Mouse (Mus musculus) midbrain, postnatal 0 days (tissue): ENCODE measurements at regions not wholly inside any gene's neighbourhood (a gene's known extent, or its start where the extent isn't known, plus 50 kb on each side); places are given as distances from the start of the nearest gene placed in this dataset.

Experiments
- ATAC-seq: fragments of 200-750 bp; cut with Nextera tagmentation; 2 replicates; pipeline ENCODE4 v1.8.0; 2017; ENCODE audit warnings: moderate number of reproducible peaks, mild to moderate bottlenecking, moderate TSS enrichment, moderate library complexity; ENCODE audit not compliant: low FRiP score
- DNase-seq: peaks from one replicate; pipeline ENCODE4 v3.0.0-alpha.2; 2015; ENCODE audit warnings: low spot score
- H3K27ac ChIP-seq: fragments of 300-500 bp; sonication (generic); 2 replicates; pipeline ENCODE4 v1.5.1; 2014; ENCODE audit warnings: low read depth, mild to moderate bottlenecking, low read length, mixed read lengths
- H3K27me3 ChIP-seq: fragments of 300-500 bp; sonication (generic); 2 replicates; pipeline ENCODE4 v1.6.1; 2014; ENCODE audit warnings: low read length, control low read depth, mixed read lengths; ENCODE audit not compliant: insufficient read depth
- H3K36me3 ChIP-seq: fragments of 300-500 bp; sonication (generic); 2 replicates; pipeline ENCODE4 v1.6.1; 2014; ENCODE audit warnings: low read length, control low read depth, mixed read lengths; ENCODE audit not compliant: insufficient read depth
- H3K4me1 ChIP-seq: fragments of 300-500 bp; sonication (generic); 2 replicates; pipeline ENCODE4 v1.6.1; 2014; ENCODE audit warnings: mild to moderate bottlenecking, control low read depth, antibody characterized with exemption, low read length, mixed read lengths; ENCODE audit not compliant: insufficient read depth
- H3K4me2 ChIP-seq: fragments of 300-500 bp; sonication (generic); 2 replicates; pipeline ENCODE4 v1.6.1; 2014; ENCODE audit warnings: low read depth, mild to moderate bottlenecking, low read length, mixed read lengths; ENCODE audit not compliant: poor library complexity, severe bottlenecking
- H3K4me3 ChIP-seq: fragments of 300-500 bp; sonication (generic); 2 replicates; pipeline ENCODE4 v1.5.1; 2014; ENCODE audit warnings: low read depth, mild to moderate bottlenecking, low read length, moderate library complexity
- H3K9ac ChIP-seq: fragments of 300-500 bp; sonication (generic); replicated peaks from 2 replicates; pipeline ENCODE4 v1.6.1; 2014; ENCODE audit warnings: mild to moderate bottlenecking, low read length, moderate library complexity, mixed read lengths; ENCODE audit not compliant: poor library complexity, severe bottlenecking
- H3K9me3 ChIP-seq: fragments of 300-500 bp; sonication (generic); 2 replicates; pipeline ENCODE4 v1.6.1; 2016; ENCODE audit warnings: low read length, control low read depth
- CTCF ChIP-seq: IDR thresholded peaks from 2 replicates; pipeline ENCODE4 v1.5.1; 2016; ENCODE audit warnings: antibody characterized with exemption, mild to moderate bottlenecking
- WGBS: fragments of 180-500 bp; shearing (Covaris S2); extraction: QIAGEN DNeasy Blood & Tissue Kit; methylation state at CpG from one replicate; pipeline ENCODE4 v1.1.7; 2014; 5-methylcytosine and 5-hydroxymethylcytosine counted together

- Histone ChIP-seq H3K36me3 (no peaks in the 10 kb centered on the region), H3K9ac (no peak overlapping the region), H3K4me1 (no peaks in the 10 kb centered on the region), H3K9me3 (no peaks in the 10 kb centered on the region), H3K27me3 (no peaks in the 10 kb centered on the region), H3K4me3 (no peak overlapping the region), H3K27ac (no peak overlapping the region), H3K4me2 (peak overlapping the region; percentile 3; the same call in 1 of the 2 replicates)
- ATAC-seq (no peak), DNase-seq (peak; percentile 28)
- 29% methylated on average over 16 of the region's 16 CpGs for WGBS
- no peak for TF ChIP-seq CTCF
These were observed 544.7 kb downstream of the Tmem182 start for GRCm38 (mm10) chr1:41349798-41350758.

DNA sequence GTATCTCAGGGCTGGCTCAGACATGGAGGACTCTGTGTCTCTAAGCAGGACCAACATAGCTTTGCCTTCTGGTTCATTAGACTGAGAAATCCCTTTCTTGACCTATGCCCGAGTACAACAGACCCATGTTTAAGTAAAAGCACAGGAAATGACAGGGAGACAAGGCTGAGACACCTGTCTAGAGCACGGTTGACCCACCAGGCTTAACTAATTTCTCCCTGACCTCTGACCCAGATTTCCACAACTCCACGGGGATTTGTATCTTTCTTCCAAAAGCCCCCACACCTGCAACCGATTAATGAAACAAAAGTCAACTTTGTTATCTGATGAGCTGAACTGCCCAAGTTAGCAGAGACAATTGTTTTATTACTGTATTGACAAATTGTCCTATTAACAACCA lies 553.7 kb downstream of the Tmem182 start:
- H3K27ac ChIP-seq, result no peak overlapping the region
- H3K27me3 ChIP-seq, result no peaks in the 10 kb centered on the region
- WGBS, result 14% methylated on average over 4 of the region's 4 CpGs
- no peak overlapping the region for H3K4me2 ChIP-seq
- TF ChIP-seq CTCF, result no peak
- H3K9ac ChIP-seq, result no peak overlapping the region
- DNase-seq (no peak), ATAC-seq (no peak)
- H3K4me3 ChIP-seq, result no peak overlapping the region
- H3K9me3 ChIP-seq, result no peaks in the 10 kb centered on the region
- H3K36me3 ChIP-seq, result no peaks in the 10 kb centered on the region
- H3K4me1 ChIP-seq, result no peaks in the 10 kb centered on the region

- 67% methylated on average over 3 of the region's 3 CpGs for WGBS
- TF ChIP-seq CTCF, result no peak
- H3K27ac ChIP-seq, result no peak overlapping the region
- ATAC-seq (no peak), DNase-seq (peak; percentile 76)
- no peak overlapping the region for H3K9ac ChIP-seq
- no peak overlapping the region for H3K4me2 ChIP-seq
- no peaks in the 10 kb centered on the region for H3K36me3 ChIP-seq
- no peaks in the 10 kb centered on the region for H3K9me3 ChIP-seq
- no peaks in the 10 kb centered on the region for H3K27me3 ChIP-seq
- H3K4me3 ChIP-seq, result no peak overlapping the region
- H3K4me1 ChIP-seq, result no peaks in the 10 kb centered on the region
These were observed 556.1 kb downstream of the Tmem182 start for GRCm38 (mm10) chr1:41361512-41361911.

DNA sequence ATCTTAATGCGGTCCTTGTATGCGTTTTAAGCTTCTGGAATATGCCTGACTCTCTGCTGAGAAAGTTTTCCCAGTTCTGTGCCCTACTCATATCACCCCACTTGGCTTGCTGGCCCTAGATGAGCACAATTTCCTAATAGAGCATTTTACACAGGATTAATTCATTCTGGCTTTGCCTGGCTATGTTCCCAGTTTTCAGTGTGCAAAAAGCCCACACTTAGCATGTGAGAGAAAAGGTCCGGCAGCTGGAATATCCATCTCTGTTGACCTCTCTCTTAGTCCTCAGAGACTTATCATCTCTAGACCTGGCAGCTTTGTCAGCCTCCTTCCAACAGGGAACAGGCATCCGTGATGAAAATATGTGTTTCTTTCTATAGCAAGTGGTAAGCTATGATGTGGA lies 574.6 kb downstream of the Tmem182 start:
- no peak overlapping the region for H3K4me2 ChIP-seq
- H3K9me3 ChIP-seq, result no peaks in the 10 kb centered on the region
- no peak overlapping the region for H3K4me3 ChIP-seq
- no peaks in the 10 kb centered on the region for H3K27me3 ChIP-seq
- no peak for TF ChIP-seq CTCF
- no peaks in the 10 kb centered on the region for H3K36me3 ChIP-seq
- DNase-seq (peak; percentile 67), ATAC-seq (no peak)
- no peak overlapping the region for H3K27ac ChIP-seq
- WGBS, result 50% methylated on average over 4 of the region's 4 CpGs
- no peaks in the 10 kb centered on the region for H3K4me1 ChIP-seq
- H3K9ac ChIP-seq, result no peak overlapping the region

- H3K9ac ChIP-seq, result no peak overlapping the region
- H3K27me3 ChIP-seq, result no peaks in the 10 kb centered on the region
- no peak for ATAC-seq
- WGBS, result 68% methylated on average over 7 of the region's 7 CpGs
- H3K27ac ChIP-seq, result no peak overlapping the region
- no peaks in the 10 kb centered on the region for H3K9me3 ChIP-seq
- no peak overlapping the region for H3K4me2 ChIP-seq
- H3K36me3 ChIP-seq, result no peaks in the 10 kb centered on the region
- no peak for DNase-seq
- H3K4me1 ChIP-seq, result no peaks in the 10 kb centered on the region
- no peak overlapping the region for H3K4me3 ChIP-seq
- TF ChIP-seq CTCF, result no peak
These were observed 576.1 kb downstream of the Tmem182 start for GRCm38 (mm10) chr1:41381487-41381886.

- H3K9ac ChIP-seq, result no peak overlapping the region
- no peak overlapping the region for H3K4me3 ChIP-seq
- no peak overlapping the region for H3K4me2 ChIP-seq
- no peak overlapping the region for H3K27ac ChIP-seq
- no peak for TF ChIP-seq CTCF
- WGBS, result 12% methylated on average over 1 of the region's 1 CpGs
- 0 out of 2 replicates have a peak, but pooled peaks cover under 1% of the 10 kb centered on the region for H3K4me1 ChIP-seq
- no peaks in the 10 kb centered on the region for H3K27me3 ChIP-seq
- DNase-seq (no peak), ATAC-seq (no peak)
- no peaks in the 10 kb centered on the region for H3K36me3 ChIP-seq
- H3K9me3 ChIP-seq, result no peaks in the 10 kb centered on the region
These were observed 579.3 kb downstream of the Tmem182 start for GRCm38 (mm10) chr1:41384731-41385130.
